Mouse (Mus musculus) frontal cortex, postnatal 36 days (tissue): ENCODE data around the gene Specc1.
A peak's percentile ranks its signal among the peaks of the same experiment; 100 is the strongest.

Source experiments
- DNase-seq, 2 experiments: peaks; one replicate each; pipeline ENCODE4 v3.0.0; 2022; ENCODE audit warnings: low spot score in 2 of 2

The Specc1 gene

DNA sequence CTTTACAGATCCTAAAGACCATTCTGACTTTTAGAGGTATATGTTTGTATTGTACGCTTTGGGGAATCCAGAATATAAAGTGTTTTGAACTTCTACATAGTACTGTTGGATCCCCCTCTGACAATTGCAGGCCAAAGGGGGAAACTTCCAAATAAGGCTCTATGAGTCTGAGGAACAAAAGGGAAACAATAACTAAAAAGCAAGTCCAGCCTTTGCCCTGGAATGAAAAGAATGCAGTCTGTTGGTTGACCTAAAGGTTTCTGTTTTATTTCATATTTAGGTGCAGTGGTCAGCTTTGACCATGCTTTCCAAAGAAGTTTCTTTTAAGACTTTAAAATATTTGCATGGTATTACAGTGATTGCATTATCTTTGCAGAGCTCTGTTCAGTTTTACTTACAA, 130.5 kb downstream of the Specc1 start:
- DNase-seq: no peak

DNA sequence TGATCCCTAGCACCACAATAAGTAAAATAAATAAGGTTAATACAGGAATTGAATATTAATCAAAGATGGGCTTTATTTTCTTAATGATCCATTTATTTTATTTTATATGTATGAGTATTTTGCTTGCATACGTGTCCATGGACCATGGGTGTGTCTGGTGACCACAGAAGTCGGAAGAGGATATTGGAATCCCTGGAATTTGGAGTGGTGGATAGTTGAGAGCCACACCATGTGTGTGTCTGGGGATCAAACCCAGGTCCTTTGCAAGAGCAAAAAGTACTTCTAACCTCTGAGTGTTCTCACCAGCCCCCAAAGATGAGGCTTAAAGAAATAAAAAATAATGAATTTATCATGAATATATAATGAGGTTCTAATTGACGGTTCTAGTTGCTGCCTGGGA, 132.1 kb downstream of the Specc1 start:
- DNase-seq: no peak

DNA sequence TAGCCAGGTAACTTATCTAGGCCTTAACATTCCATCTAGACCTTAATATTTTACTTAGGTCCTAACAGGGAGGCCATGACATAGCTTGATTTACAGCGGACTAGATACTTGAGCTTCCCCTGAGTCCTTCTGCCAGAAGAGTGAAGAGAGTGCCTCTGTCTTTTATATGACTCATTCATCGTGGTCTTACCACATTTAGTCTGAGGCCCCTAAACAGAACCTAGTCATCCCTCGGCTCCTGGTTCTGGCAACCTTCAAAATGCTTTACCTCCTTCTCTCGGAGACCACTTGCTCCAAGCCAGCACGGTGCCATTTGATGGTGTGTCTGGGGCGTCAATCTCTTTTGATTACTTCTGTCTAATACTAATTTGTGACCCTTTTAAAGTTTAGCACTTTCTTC, 133.8 kb downstream of the Specc1 start:
- DNase-seq: no peak

DNA sequence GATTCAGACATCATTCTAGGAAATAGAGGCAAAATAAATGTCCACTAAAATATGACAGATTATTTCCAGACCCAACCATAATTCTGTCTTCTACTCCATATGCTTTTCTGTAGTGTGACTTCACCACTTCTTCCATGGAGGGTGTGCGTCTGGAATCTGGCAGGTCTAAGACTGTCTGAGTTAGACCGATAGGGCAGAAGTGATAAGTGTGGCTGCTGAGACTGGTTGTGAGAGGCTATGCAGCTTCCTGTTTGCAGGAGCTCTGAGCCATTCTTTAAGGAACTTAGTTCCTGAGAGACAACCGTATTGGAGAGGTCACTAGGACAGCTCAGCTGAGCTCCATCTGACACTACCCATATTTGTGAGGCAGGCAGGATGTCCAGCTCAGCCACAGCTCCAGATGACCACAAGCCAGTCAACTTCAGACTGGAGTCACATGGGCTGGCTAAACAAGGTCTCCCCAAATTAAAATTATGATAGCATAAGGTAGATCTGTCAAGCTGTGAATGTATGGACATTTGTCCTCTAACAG, 146.9 kb downstream of the Specc1 start:
- no peak for DNase-seq

DNA sequence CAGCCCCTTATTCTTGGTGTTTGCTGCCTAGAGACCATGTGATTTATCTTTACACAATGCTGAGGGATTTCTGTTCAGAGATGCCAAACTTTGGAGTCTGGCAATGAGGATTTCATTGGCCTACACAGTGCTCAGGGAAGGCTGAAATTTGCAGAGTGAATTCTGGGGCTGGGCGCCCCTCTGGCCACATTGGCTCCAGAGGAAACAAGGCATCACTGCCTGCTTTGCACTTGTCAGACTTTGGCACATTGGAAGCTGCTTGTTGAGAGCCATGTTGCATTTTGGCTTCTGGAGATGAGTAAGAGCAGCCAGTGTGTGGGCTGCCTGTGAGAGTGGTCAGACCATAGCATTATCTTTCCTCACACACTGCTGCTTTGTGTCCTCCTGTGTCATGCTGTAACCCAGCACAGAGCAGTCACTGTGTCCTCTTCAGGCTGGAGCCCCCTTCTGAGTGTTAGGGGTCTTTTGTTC, 149.9 kb downstream of the Specc1 start:
- peak; percentile 16 to 34 for DNase-seq

DNA sequence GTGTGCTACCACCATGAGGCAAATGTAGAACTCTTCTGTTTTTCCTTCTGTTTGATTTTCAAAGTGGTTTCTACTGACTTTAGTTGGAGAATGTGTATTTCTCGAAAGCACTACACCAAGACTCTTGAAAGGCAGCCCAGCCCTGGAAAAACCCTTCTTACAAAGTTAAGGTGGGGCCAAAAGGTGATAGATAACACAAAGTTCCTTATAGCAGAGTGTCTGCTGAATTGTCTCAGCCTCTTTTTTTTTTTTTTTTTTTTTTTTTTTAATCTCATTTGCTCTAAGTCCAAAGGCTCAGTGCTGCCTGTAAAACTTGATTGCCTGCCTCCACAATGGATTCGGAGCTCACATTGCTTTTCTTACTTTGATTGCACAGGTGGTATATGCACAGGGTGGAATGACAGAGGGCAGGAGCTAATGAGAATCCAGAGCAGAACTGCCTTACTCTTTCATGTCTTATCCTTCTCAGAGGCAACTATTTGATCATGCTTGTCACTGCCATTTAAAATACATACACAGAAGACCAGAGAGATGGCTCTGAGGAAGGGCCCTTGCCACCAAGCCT, 150.8 kb downstream of the Specc1 start:
- no peak for DNase-seq

DNA sequence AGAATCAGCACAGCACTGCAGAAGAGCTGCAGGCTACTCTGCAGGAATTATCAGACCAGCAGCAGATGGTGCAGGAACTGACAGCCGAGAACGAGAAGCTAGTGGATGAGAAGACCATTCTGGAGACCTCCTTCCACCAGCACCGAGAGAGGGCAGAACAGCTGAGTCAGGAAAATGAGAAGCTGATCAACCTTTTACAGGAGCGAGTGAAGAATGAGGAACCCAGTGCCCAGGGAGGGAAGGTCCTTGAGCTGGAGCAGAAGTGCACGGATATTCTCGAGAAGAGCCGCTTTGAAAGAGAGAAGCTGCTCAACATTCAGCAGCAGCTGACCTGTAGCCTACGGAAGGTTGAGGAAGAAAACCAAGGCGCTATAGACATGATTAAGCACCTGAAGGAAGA, 162.0 kb downstream of the Specc1 start:
- no peak for DNase-seq

DNA sequence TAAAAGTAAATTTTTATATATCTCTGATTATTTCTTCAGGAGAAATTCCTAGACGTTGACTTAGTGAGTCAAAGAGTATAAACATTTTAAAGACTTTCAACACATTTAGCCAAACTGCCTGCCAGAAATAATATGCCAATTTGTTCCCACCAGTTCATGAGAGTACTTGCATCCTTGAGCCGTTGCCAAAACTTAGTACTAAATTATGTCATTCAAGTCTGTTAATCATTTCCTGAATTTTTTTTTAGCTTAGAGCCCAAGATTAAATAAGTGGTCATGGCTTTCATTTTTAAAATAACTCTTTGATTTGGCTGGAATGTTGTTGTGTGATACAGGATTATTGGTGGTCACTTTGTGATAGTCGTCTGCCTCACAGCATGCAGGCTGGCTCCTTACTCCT, 163.3 kb downstream of the Specc1 start:
- DNase-seq: no peak

DNA sequence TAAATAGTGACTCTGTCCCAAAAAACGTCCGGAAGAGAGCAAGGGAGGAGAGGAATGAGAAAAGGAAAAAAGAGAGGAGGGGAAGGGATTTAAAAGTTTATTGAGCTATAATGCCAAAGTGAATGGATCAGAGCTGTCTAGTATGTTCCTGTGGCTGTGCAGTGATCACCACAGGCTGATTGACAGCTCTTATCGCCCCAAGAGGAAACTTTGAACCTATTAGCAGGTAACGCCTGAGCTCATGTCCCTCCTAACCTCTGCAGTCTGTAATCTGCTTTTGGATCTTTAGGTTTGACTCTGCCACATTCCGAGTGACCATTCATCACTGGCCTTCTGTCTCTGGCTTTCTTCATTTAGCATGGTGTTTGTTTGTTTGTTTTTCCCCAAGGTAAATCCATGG, 164.8 kb downstream of the Specc1 start:
- no peak for DNase-seq

DNA sequence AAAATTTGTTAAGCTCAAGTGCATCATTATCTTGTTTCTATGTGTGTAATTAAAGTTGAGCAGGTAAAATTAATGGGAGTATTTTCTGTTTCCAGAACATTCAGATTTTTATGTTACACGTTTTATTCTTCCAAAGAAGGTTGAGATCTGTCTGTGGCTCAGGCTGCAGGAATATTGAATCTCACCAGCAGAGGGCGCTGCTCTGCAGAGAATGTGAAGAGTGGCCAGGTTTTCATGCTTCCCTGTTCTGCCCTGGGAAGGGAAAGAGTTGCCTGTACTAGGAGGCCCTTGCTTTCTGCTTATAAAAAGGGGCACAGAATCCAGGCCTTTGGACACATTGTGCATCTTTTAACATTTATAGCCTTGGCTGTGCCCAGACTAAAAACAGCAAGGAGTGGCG, 171.1 kb downstream of the Specc1 start:
- peak; percentile 86 to 88 for DNase-seq

DNA sequence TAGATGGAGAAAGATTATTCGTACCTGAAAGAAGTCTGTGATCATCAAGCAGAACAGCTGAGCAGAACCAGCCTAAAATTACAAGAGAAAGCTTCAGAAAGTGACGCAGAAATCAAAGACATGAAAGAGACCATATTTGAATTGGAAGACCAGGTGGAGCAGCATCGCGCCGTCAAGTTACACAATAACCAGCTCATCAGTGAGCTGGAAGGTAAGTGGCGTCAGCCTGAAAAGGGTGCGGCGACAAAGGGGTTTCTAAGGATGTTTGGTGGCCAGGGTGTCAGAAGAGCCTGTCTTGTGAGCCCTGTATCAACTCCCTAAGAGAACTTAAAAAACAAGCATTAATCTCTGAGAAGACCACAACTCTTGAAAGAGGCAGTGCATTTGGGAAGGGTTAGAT, 171.6 kb downstream of the Specc1 start:
- DNase-seq: no peak

DNA sequence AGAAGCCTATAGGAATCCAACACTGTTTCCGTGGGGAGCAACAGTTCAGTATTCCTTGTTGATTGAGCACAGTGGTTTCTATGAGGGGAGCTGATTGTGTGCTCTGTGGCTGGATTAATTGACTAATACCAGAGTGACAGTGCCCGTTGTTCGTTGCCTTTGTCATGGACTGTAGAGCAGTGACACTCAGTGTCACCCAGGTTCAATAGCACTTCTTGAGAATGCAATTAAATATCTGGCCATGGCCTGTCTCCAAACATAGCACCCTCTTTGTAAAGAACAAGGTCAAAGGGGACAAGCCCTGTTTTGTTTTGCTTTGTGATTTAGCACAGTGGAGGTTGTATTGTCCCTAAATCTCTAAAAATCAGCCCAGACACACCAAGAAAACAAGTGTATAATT, 173.6 kb downstream of the Specc1 start:
- DNase-seq: no peak

DNA sequence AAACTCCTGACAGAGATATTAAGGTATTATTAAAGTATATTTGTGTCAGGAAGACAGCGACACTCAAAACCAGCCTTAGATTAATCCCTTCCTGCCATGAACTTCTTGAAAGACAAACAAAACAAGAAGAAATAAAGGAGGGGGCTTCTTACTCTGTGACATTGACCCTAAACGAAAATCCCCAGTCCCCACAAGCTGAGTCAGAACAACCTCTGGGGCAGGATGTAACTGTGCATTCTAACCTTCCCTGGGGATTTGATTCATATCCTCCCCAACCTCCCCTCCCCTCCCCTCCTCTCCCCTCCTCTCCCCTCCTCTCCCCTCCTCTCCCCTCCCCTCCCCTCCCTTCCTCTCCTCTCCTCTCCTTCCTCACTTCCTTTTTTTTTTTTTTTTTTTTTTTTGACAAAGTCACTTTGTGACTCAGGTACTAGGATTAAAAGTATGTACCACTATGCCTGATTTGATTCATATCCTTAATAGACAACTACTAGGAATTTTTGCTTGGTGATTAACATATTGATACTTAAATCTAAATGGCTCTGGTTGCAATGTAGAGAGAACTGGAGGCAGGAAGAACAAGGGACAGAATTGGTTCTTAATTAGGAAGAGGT, 174.2 kb downstream of the Specc1 start:
- DNase-seq: no peak

DNA sequence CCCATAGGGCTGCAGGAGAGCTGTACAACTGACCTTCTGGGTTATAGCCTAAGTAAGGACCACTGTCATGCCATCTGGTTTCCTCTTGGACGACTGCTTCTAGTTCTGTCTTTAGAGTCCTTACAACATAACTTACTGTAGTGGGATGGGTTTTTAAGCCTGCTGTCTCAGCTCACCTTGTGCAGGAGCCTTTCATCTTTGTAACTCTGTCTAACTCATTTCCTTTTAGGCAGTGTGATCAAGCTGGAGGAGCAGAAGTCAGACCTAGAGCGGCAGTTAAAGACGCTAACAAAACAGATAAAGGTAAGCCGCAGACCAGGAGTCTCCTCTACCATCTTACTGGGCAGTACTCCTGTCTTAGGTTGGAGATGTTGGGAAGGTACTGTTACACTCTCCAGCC, 175.0 kb downstream of the Specc1 start:
- no peak for DNase-seq

DNA sequence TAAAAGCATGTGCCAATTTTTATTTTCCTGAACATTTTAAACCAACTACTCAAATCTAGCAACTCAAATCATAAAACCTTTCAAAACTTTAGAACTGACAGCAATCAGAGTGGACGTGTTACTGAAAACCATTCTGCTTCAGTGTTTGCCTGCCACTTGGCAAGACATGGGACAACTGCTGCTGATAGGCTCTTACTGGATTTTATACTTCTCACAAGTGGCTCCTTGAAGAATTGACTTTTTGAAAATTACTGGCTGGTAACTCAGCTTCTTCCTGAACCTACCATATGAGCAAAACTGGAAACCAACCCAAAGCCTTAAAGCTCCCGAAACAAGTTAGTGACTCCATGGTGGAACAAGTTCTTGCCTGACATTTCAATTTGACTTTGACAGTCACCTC, 177.6 kb downstream of the Specc1 start:
- DNase-seq: no peak

DNA sequence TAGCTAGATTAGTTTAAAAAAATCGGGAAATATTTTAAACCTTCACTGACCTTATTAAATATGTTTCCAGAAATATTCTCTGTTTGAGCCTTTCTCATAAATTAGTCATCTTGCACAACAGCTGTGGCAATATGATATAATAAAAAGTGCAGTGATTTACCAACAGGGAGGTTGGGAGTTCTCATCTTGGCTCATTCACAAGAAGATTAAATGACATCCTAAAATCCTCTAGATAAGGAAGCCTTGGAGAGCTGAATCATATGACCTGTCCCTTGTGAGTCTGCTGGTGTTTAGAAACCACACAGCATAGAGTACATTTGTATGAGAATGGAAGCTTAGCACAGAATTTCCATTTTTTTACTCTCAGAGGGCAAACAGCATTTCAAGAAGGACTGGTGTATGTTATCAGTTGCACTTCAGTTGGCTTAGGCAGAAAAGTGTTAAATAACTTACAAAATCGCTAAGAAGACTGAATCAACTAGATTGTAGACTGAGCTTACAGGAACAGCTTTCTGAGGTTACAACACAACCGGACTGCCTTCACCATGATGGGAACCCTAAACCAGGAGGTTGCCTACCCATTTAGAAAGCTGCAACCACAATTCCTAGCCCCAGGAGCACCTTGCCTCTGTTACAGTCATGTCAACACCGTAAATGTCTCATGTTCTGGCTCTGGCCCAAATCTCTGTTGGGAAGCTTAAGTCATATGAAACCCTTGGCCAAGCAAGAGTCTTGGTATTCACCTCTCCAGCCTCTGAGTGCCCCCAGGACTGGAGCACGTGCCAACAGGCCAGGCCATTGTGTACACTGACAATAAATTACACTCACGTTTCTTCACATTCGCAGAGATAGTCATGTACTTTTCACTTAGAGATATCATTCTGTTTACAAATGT, 188.9 kb downstream of the Specc1 start:
- no peak for DNase-seq

DNA sequence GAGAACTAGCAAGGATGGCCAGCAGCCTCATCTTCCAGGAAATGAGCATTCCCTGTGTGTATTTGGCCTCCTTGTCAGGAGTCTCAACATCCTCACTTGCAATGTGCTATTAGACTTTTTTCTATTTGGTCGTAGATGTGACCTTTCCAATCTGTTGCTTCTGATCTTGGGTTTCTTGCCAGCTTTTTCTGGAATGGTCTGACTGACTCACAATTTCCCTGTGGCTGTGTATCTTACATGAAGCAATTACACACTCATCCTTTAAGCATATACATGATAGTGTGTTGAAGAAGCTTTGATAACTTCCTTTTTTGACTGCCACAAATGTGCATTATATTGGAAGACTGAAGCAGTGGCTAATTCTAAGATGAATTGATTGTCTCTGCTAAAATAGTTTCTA, 190.1 kb downstream of the Specc1 start:
- no peak for DNase-seq

DNA sequence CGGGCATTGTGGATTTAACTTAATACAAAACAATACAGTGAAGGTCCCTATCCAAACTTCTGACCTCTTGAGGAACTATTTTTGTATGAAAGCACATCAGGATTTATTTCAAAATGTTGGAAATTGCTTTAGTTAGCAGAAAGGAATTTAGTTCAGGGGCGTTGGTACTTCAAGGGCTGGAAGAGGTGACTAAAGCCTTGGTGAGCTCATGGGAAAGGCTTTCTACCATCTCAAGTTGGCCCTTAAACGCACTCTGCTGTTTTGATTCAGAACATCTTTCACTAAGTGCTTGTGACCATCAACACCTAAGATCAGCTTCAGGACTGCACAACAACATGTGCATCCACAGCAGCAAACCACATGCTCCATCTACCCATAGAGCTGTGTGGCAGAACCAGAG, 191.5 kb downstream of the Specc1 start:
- no peak for DNase-seq

DNA sequence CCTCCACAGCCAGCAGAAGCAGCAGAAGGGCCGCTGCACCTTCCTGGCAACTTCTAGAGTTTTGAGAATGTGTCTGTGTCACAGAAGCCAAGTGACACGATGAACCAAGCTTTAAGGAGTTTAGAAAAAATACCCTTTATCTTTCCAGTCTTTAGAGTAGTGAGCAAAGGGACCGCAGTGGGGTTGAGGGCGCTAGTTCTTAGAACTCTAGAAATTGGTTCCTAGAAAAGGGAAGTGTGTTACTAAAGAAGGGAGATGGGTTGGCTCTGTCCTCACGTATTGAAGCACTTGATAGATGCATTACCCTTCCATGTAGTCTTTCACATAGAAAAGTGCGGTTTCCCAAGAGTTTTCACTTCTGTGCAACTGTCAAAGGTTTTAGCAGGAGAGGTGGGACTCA, 191.9 kb downstream of the Specc1 start:
- no peak for DNase-seq

DNA sequence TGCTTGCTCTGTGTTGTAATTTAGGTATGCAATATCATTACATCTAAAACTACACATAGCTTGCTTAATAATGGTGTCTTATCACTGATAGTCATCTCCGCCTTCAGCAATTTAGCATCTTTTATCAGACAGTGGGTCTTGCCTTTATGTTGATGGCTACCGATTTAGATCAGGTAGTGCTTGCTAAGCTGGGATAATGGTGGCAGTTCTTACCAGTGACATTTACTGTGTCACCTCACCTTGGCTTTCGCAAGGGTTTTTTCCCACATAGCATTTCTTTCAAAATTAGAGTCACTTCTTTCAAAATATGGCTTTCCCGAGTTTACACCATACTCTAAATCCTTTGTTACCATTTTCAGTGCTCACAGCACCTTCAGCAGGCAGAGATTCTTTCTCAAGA, 196.5 kb downstream of the Specc1 start:
- no peak for DNase-seq

DNA sequence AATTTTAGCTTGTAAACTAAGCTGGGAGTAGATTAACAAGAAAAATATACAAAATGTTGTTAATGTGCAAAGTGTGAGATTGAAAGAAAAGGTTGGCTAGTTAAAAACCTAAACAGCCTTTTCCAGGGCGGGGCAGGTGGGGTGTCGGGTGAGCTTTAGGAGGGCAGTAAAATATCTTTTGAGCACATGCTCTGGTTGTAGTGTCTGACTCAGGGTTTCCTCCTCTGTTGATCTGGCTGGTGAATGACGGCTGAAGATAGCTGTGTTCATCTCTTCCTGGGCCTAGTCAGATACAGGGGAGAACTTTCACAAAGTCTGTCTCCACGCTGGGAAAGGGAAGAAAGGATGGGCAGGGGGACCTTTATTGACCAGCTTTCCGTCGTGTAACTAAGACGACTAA, 203.2 kb downstream of the Specc1 start:
- DNase-seq: no peak

DNA sequence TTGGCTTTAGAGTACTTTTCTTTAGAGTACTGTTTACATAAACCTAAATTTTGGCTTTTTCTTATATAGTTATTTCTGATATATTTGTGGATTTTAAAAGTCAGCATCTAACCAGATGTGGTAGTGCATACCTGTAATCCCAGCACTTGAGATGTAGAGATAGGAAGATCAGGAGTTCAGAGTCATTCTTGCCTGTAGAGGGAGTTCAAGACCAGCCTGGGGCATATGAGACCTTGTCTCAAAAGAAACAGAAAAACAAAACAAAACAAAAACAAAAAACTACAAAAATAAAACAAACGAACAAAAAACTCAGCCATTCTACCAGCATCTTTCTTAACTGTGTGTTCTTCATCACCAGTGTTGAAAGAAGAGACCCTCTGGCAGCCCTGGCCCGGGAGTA, 204.9 kb downstream of the Specc1 start:
- DNase-seq: no peak

DNA sequence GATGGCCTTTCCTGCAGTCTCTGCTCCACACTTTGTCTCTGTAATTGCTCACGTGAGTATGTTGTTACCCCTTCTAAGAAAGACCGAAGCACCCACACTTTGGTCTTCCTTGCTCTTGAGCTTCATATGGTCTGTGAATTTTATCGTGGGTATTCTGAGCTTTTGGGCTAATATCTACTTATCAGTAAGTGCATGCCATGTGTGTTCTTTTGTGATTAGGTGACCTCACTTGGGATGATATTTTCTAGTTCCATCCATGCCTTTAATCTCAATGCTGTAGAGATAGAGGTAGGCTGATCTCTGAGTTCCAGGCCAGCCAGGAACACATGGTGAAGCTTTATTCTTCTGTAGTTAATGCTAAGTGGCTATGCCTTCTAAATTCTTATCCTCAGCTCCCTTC, 207.8 kb downstream of the Specc1 start:
- no peak for DNase-seq
